Mouse (Mus musculus) liver, embryonic 11.5 days (tissue): Measurements from ENCODE around the gene Tinagl1. TPM values are rescaled to one million over a fixed set of nuclear protein-coding genes. Genes with fewer than 3 reads are reported as not detected.

ENCODE experiments used
- ATAC-seq: fragments of 200-750 bp; cut with Nextera tagmentation; replicated peaks from 2 replicates; pipeline ENCODE4 v1.8.0; 2017; ENCODE audit warnings: moderate number of reproducible peaks, mild to moderate bottlenecking, moderate TSS enrichment, moderate library complexity; ENCODE audit not compliant: low FRiP score
- DNase-seq: peaks from one replicate; pipeline ENCODE4 v3.0.0-alpha.2; 2017; ENCODE audit warnings: low spot score
- H3K27ac ChIP-seq: fragments of 300-500 bp; sonication (generic); 2 replicates; pipeline ENCODE4 v1.5.1; 2014; ENCODE audit warnings: mild to moderate bottlenecking, low read depth, low read length, control low read depth
- H3K27me3 ChIP-seq: fragments of 300-500 bp; sonication (generic); replicated peaks from 2 replicates; pipeline ENCODE4 v1.6.1; 2014; ENCODE audit warnings: low read length, mixed read lengths; ENCODE audit not compliant: control insufficient read depth, insufficient read depth
- H3K36me3 ChIP-seq: fragments of 300-500 bp; sonication (generic); 2 replicates; pipeline ENCODE4 v1.6.1; 2014; ENCODE audit warnings: mild to moderate bottlenecking, low read length, moderate library complexity, mixed read lengths; ENCODE audit not compliant: control insufficient read depth, insufficient read depth
- H3K4me1 ChIP-seq: fragments of 300-500 bp; sonication (generic); replicated peaks from 2 replicates; pipeline ENCODE4 v1.6.1; 2014; ENCODE audit warnings: low read length, mixed read lengths; ENCODE audit not compliant: control insufficient read depth, insufficient read depth
- H3K4me2 ChIP-seq: fragments of 300-500 bp; sonication (generic); 2 replicates; pipeline ENCODE4 v1.6.1; 2014; ENCODE audit warnings: mild to moderate bottlenecking, control low read depth, moderate library complexity
- H3K4me3 ChIP-seq: fragments of 300-500 bp; sonication (generic); 2 replicates; pipeline ENCODE4 v1.5.1; 2014; ENCODE audit warnings: low read depth, low read length, control low read depth
- H3K9ac ChIP-seq: fragments of 300-500 bp; sonication (generic); 2 replicates; pipeline ENCODE4 v1.6.1; 2014; ENCODE audit warnings: low read depth, low read length, control low read depth
- H3K9me3 ChIP-seq: fragments of 300-500 bp; sonication (generic); 2 replicates; pipeline ENCODE4 v1.6.1; 2016; ENCODE audit warnings: low read length, inconsistent platforms, mixed read lengths; ENCODE audit not compliant: control insufficient read depth
- WGBS: fragments of 180-500 bp; shearing (Covaris S2); extraction: QIAGEN DNeasy Blood & Tissue Kit; methylation state at CpG from one replicate; pipeline ENCODE4 v1.1.7; 2014; 5-methylcytosine and 5-hydroxymethylcytosine counted together
- polyA plus RNA-seq: library from polyadenylated mRNA; unstranded; fragments of >200 nt; fragmentation: Nextera tagmentation; extraction: Ambion mirVana; gene quantifications from 2 replicates; pipeline ENCODE4 v1.2.1, GENCODE M21; 2014

The Tinagl1 gene
- polyA plus RNA-seq, 1 experiment from 2014 or later = 16.1 TPM

DNA sequence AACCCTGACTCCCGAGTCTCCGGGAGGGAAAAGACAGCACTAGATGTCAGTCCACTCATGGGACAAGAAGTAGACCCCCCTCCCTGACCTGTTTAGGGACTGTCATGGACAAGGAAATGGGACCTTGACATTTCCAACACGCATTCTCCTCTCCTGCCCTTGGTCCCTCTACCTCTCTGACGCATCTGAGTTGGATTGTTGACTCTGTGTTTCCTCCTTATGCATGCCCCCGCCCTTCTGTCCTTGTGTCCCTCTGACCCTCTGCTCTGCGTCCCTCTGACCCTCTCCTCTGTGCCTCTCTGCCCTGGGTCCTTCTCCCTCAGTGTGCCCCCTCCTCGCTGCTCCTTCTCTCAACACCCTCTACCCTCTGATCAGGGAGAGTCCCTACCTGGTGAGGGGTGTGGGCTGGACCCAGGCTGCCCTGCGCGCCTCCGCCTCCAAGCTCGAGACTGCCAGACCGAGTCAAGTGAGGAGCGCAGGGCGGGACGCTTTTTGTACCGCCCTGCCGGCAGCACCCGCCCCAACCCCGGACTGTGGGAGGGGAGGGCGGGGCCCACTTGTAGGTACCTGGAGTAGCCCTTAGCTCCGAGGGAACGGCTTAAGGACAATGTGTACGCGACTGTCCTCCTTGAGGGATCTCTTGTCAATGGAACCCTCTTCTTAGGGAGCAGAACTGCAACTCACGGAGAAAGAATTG, 439 bp downstream of the Tinagl1 start:
- Histone ChIP-seq H3K4me2 (peak overlapping the region; percentile 67), H3K36me3 (no peaks in the 10 kb centered on the region), H3K27me3 (peaks cover 33% of the 10 kb centered on the region), H3K27ac (peak overlapping the region; percentile 64; the same call in 1 of the 2 replicates), H3K4me1 (peaks cover 30% of the 10 kb centered on the region), H3K9me3 (no peaks in the 10 kb centered on the region), H3K9ac (peak overlapping the region; percentile 43), H3K4me3 (peak overlapping the region; percentile 36)
- 4% methylated on average over 25 of the region's 25 CpGs for WGBS
- DNase-seq (no peak), ATAC-seq (peak; percentile 77)

DNA sequence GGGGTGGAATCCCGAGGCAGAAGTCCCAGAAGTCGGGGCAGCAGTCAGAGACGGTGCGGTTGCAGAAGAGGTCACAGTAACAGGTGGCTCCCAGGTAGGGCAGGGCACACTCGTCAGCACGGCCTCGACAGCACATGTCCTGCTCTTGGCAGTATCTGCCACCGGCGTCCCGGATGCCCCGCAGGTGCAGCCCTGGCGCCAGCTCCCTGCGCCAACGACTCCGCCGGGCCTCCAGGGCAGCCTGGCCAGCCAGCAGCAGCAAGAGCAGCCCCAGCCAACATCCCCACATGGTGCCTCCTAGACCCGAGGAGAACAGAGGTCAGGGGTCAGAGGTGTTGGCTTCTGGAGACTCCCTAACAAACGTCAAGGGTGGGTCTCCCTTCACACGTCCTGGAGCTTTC, 1.0 kb downstream of the Tinagl1 start:
- no peak for DNase-seq
- H3K9me3 ChIP-seq = no peaks in the 10 kb centered on the region
- peak overlapping the region; percentile 43 for H3K9ac ChIP-seq
- 50% methylated on average over 19 of the region's 19 CpGs for WGBS
- H3K4me3 ChIP-seq = peak overlapping the region; percentile 36
- no peaks in the 10 kb centered on the region for H3K36me3 ChIP-seq
- peaks cover 33% of the 10 kb centered on the region for H3K27me3 ChIP-seq
- no peak for ATAC-seq
- H3K27ac ChIP-seq = peak overlapping the region; percentile 64
- peak overlapping the region; percentile 67 for H3K4me2 ChIP-seq
- H3K4me1 ChIP-seq = peaks cover 30% of the 10 kb centered on the region

DNA sequence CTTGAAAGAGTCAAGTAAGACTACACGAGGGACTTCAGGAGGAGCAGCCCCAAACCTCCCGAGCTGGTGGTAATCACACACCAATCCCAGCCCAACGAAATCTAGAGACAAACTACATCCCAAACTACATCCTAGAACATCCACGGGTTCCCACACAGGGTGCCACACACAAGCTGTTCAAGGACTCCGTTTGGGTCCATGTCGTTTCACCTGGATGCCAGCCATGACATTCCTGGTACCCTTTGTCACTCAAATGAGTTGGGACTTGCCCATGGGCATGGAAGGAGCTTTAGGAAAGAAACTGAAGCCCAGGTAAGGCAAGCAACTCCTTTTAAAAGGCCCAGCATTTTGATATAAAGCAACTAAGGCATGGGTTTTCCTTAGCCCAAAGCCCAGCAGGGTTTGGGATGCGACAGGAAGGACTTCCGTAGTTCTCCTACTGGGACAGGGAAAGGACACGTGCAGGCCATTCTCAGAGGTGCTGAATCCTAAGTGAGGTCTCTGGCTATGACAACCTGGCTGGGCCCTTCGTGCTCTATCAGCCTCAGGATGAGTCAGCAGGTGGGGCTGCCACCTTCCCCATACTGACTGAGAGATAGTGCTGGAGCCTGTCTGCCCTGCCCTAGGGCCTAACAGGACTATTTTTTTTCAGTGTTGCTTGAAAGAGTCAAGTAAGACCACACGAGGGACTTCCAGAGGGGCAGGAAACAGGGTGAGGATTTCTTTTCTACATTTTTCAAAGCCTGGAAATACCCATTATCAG, 1.7 kb downstream of the Tinagl1 start:
- H3K9ac ChIP-seq = peak overlapping the region; percentile 43; the same call in 1 of the 2 replicates
- H3K4me1 ChIP-seq = peaks cover 35% of the 10 kb centered on the region
- 66% methylated on average over 11 of the region's 11 CpGs for WGBS
- ATAC-seq = peak; percentile 72
- H3K27ac ChIP-seq = peak overlapping the region; percentile 64
- H3K4me3 ChIP-seq = peak overlapping the region; percentile 36; the same call in 1 of the 2 replicates
- peaks cover 33% of the 10 kb centered on the region for H3K27me3 ChIP-seq
- H3K36me3 ChIP-seq = no peaks in the 10 kb centered on the region
- no peak for DNase-seq
- H3K9me3 ChIP-seq = no peaks in the 10 kb centered on the region
- H3K4me2 ChIP-seq = peak overlapping the region; percentile 67

DNA sequence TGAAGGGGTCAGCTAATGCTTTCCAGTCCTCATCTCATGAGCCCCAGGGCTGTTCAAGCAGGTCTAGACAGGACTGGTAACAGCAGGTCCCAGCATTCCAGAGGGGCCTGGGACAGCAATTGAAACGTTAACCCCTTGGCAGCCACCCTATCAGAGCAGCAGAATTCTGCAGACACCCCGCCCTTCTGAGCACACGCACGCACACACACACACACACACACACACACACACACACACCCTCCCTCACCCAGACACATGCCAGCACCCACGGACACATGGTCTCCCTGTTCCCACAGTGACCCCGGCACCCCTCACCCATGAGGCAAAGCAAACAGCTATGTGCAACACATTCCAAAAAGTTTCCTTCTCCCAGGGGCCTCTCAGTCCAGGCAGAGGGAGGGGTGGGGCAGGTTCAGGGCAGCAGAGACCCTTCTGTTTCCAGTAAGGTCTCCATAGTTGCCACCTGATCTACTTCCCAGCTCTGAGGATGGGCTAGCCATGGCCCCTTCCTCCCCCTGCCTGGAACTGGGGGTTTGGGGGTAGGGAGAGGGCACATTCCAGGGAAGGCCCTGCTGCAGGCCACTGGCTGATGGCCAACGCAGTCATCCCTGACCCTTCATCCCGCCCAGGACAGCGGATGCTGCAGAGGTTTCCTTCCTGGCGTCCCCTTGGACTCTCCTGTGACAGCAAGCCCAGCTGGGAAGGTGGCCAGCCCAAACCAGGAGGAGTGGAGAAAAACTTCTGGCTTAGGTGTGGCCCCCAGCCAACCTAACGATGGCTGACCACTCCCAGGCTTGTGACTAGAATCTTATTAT, 2.8 kb downstream of the Tinagl1 start:
- Histone ChIP-seq H3K36me3 (no peaks in the 10 kb centered on the region), H3K4me1 (peaks cover 39% of the 10 kb centered on the region), H3K9ac (0 out of 2 replicates have a peak overlapping the region, but pooled peaks have one; percentile 9), H3K9me3 (no peaks in the 10 kb centered on the region), H3K27ac (peak overlapping the region; percentile 19; the same call in 1 of the 2 replicates), H3K4me3 (no peak overlapping the region), H3K4me2 (peak overlapping the region; percentile 27), H3K27me3 (peaks cover 38% of the 10 kb centered on the region)
- whole genome bisulfite sequencing = 53% methylated on average over 11 of the region's 11 CpGs
- no peak for ATAC-seq
- no peak for DNase-seq

DNA sequence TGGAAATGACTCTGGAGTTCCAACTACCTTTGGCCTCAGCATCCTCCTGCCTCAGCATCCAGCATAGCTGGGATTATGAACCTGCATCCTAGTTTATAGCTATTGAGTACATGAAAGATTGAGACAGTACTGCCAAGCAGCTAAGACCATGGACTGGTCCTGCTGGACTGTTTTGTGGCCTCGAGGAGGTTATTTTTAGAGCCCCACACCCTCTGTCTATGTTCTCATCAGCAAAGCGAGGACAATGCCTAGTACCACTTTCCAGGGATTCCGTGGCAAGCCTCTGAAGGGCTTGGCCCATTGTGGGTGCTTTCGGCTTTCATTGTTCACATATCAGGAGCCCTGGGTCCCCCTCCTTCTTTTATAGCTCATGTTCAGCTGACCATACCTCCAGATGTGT, 4.6 kb downstream of the Tinagl1 start:
- peaks cover 34% of the 10 kb centered on the region for H3K4me1 ChIP-seq
- WGBS = 80% methylated on average over 4 of the region's 4 CpGs
- no peaks in the 10 kb centered on the region for H3K9me3 ChIP-seq
- no peak overlapping the region for H3K27ac ChIP-seq
- DNase-seq (no peak), ATAC-seq (no peak)
- no peaks in the 10 kb centered on the region for H3K36me3 ChIP-seq
- peaks cover 45% of the 10 kb centered on the region for H3K27me3 ChIP-seq
- H3K9ac ChIP-seq = no peak overlapping the region
- H3K4me2 ChIP-seq = no peak overlapping the region
- no peak overlapping the region for H3K4me3 ChIP-seq

DNA sequence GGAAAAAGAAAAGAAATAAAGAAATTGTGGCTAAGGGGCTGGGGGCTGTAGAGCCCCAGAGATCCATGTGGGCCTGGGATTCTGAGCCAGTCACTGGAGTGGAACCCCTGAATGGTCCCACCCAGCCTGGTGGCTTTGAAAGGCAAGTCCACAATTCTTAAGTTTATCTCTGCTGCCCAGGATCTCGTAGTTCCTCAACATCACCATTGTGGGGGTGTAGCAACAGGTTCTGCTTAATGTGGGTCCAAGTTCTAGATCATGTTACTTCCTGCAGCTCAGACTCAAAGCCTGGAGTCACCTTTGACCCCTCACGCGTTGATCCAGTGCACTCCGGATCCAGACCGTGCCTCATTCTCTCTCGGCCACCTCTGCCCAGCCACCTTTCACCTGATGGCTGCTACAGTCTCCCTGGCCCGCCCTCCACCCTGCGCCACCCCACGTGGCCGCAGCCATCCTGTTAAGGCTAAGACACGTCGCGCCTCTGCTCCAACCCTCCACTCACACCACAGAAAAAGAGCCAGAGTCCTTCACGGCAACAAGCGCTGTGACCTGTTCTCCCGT, 5.4 kb downstream of the Tinagl1 start:
- no peaks in the 10 kb centered on the region for H3K9me3 ChIP-seq
- DNase-seq = no peak
- H3K36me3 ChIP-seq = no peaks in the 10 kb centered on the region
- ATAC-seq = no peak
- H3K27ac ChIP-seq = no peak overlapping the region
- no peak overlapping the region for H3K9ac ChIP-seq
- H3K27me3 ChIP-seq = peaks cover 42% of the 10 kb centered on the region
- H3K4me3 ChIP-seq = no peak overlapping the region
- WGBS = 71% methylated on average over 16 of the region's 16 CpGs
- peaks cover 26% of the 10 kb centered on the region for H3K4me1 ChIP-seq
- H3K4me2 ChIP-seq = no peak overlapping the region

DNA sequence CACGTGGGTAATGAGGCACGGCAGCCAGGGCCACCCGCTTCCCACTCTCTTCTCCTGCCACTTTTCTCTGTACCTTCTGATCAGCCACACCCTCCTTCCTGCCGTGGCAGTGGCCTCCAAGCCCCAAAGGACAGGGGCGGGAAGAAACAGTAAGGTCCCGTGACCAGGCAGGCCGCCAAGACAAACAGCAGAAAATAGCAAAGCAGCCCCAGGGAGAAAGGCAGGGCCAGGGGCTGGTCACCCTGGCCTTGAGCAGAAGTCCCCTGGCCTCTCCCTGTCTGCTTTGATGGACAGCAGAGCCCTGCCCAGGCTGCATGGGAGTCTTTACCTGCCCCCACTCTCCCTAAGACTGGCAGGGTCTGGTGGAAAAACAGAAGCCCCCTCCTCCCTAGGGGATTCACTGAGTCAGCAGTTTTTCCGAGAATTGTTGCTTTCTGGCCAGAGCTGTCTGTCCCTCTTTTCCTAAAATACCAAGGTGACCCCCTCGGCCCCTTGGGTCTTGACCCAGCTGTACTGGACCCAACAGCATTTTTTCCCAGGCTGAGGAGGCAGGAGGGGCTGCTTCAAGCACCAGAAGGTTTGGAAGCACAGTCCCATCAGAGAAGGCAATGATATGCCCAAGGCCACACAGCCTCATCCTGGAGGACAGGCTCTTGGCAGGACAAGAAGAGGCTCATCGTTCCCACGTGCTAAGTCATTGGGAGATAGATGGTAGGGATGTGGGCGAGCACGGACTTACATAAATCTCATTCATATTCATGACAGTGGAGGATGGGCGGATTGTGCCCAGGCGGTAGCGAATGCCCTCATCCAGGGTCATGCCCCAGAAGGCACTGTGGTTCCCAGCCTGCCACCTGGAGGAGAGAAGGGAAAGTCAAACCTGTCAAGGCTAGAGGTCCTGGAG, 6.4 kb downstream of the Tinagl1 start:
- Histone ChIP-seq H3K4me3 (no peak overlapping the region), H3K9me3 (no peaks in the 10 kb centered on the region), H3K9ac (no peak overlapping the region), H3K27me3 (peaks cover 42% of the 10 kb centered on the region), H3K4me2 (no peak overlapping the region; the same call in 1 of the 2 replicates), H3K27ac (no peak overlapping the region), H3K36me3 (no peaks in the 10 kb centered on the region), H3K4me1 (peaks cover 23% of the 10 kb centered on the region)
- WGBS = 43% methylated on average over 16 of the region's 16 CpGs
- ATAC-seq (peak; percentile 33; the same call in 1 of the 2 replicates), DNase-seq (no peak)
